8 mouse cellular contexts compared by ENCODE assay signal in genomic region chr8:124569100-124569499, GRCm38 (mm10). TPM values are rescaled to one million over a fixed set of nuclear protein-coding genes. Genes with fewer than 3 reads are reported as not detected.
DNase-seq lines count a peak whose midpoint lies in the region; ATAC-seq and TF ChIP-seq lines count a peak whose summit lies in the region.

No protein-coding gene starts in this region.

- H3K9ac ChIP-seq in liver, embryonic 14.5 days (replicated peaks) = no peak overlapping the region

- no peak overlapping the region for H3K27ac ChIP-seq in liver, embryonic 14.5 days

- TF ChIP-seq CTCF in liver, embryonic 14.5 days (IDR thresholded peaks at IDR 0.05; ENCODE audit: low read depth) = no peak

- H3K4me2 ChIP-seq in liver, embryonic 14.5 days (ENCODE audit: low read depth) = peak overlapping the region; percentile 46

- no peak for TF ChIP-seq EP300 in liver, embryonic 14.5 days (IDR thresholded peaks at IDR 0.05; ENCODE audit: low read depth)

- peak; percentile 57 to 66 for DNase-seq in cerebellum, postnatal 10 days
- no peak for DNase-seq in cerebellum, adult 11 months
- peak; percentile 48 for DNase-seq in left cerebral cortex, adult 11 months (ENCODE audit: low spot score)
- DNase-seq in left cerebral cortex, adult 18-20 months (ENCODE audit: low spot score in 2 of 2) = no peak
- peak; percentile 82 for DNase-seq in brain, adult 2 months (ENCODE audit: low read depth, low spot score)
- no peak for DNase-seq in liver, embryonic 14.5 days (ENCODE audit: low read depth in 3 of 3, low spot score in 3 of 3)
- no peak for DNase-seq in B cell, adult 2 months
- no peak for DNase-seq in gastrocnemius, postnatal 4 days (ENCODE audit: low spot score in 2 of 2)

- no peaks in the 10 kb centered on the region for H3K27me3 ChIP-seq in liver, embryonic 14.5 days (ENCODE audit: control insufficient read depth, insufficient read depth, low read length)

- no peak for ATAC-seq in liver, embryonic 14.5 days (ENCODE audit: insufficient read depth)

- WGBS in liver, embryonic 14.5 days (ENCODE audit: insufficient replicate concordance) = 53% methylated on average over 2 of the region's 2 CpGs

- H3K9me3 ChIP-seq in liver, embryonic 14.5 days (ENCODE audit: control insufficient read depth, low read length) = no peaks in the 10 kb centered on the region

- no peaks in the 10 kb centered on the region for H3K36me3 ChIP-seq in liver, embryonic 14.5 days (replicated peaks; ENCODE audit: control insufficient read depth, insufficient read depth, low read depth)

- peaks cover 0 to 31% of the 10 kb centered on the region in 2 experiments; a peak in 2 of 4 replicates for H3K4me1 ChIP-seq in liver, embryonic 14.5 days (replicated peaks; ENCODE audit: control insufficient read depth in 2 of 2, insufficient read depth in 2 of 2, low read length in 1 of 2)

- peak overlapping the region; percentile 26 to 32 for H3K4me3 ChIP-seq in liver, embryonic 14.5 days (ENCODE audit: insufficient read depth in 1 of 2, low read depth in 2 of 2, low read length in 2 of 2)

RNA-seq across cellular contexts. Expression of gene Agt, which starts 0.4 kb away (rescaled TPM):
- 10 to 100 TPM; 13.2 to 14.8 TPM for total RNA-seq in left cerebral cortex, adult 18-20 months (2021)
- polyA plus RNA-seq in liver, embryonic 14.5 days (2012; rRNA removed) = 63.3 and 73.0 TPM in 2 replicates
- polyA plus RNA-seq in liver, embryonic 14.5 days (2014; fragmentation: Nextera tagmentation; extraction: Ambion mirVana) = 94.2 and 94.5 TPM in 2 replicates
- total RNA-seq in gastrocnemius, postnatal 4 days (2021) = 10 to 100 TPM; 28.5 to 37.1 TPM

RNA-seq across cellular contexts. Expression of gene Capn9, which starts 6.8 kb away (rescaled TPM):
- not detected for total RNA-seq in left cerebral cortex, adult 18-20 months (2021)
- polyA plus RNA-seq in liver, embryonic 14.5 days (2012; rRNA removed) = not detected in 2 replicates
- not detected in 2 replicates for polyA plus RNA-seq in liver, embryonic 14.5 days (2014; fragmentation: Nextera tagmentation; extraction: Ambion mirVana)
- total RNA-seq in gastrocnemius, postnatal 4 days (2021) = not detected

RNA-seq across cellular contexts. Expression of gene Cog2, which starts 48.5 kb away (rescaled TPM):
- total RNA-seq in left cerebral cortex, adult 18-20 months (2021) = 10 to 100 TPM; 35.4 to 37.7 TPM
- polyA plus RNA-seq in liver, embryonic 14.5 days (2012; rRNA removed) = 7.4 and 10.0 TPM in 2 replicates
- polyA plus RNA-seq in liver, embryonic 14.5 days (2014; fragmentation: Nextera tagmentation; extraction: Ambion mirVana) = 15.0 and 16.9 TPM in 2 replicates
- 10 to 100 TPM; 29.3 to 33.9 TPM for total RNA-seq in gastrocnemius, postnatal 4 days (2021)

Comparison
In these comparisons a context has a peak if more than half of its experiments do, and no peak if none do; other contexts are left out.
1. DNase-seq: peak in cerebellum, postnatal 10 days (2 of 2), left cerebral cortex, adult 11 months (single experiment) and brain, adult 2 months (single experiment); none in cerebellum, adult 11 months (single experiment), left cerebral cortex, adult 18-20 months (0 of 2), liver, embryonic 14.5 days (0 of 3), B cell, adult 2 months (0 of 2) and gastrocnemius, postnatal 4 days (0 of 2).